ENCODE assay signal across 8 mouse cellular contexts in genomic region chr4:75561792-75562191, GRCm38 (mm10).
DNase-seq lines count a peak whose midpoint lies in the region; ATAC-seq lines count a peak whose summit lies in the region.

No protein-coding gene starts in this region.

- H3K4me3 ChIP-seq in embryonic facial prominence, embryonic 11.5 days (ENCODE audit: low read depth, low read length) = no peak overlapping the region
- H3K4me3 ChIP-seq in embryonic facial prominence, embryonic 10.5 days = no peak overlapping the region
- H3K4me3 ChIP-seq in forebrain, embryonic 16.5 days (replicated peaks; ENCODE audit: low read length) = no peak overlapping the region
- H3K4me3 ChIP-seq in neural tube, embryonic 14.5 days (ENCODE audit: low read depth, low read length) = no peak overlapping the region
- no peak overlapping the region for H3K4me3 ChIP-seq in kidney, embryonic 14.5 days (ENCODE audit: low read length)

- H3K9me3 ChIP-seq in embryonic facial prominence, embryonic 11.5 days (replicated peaks; ENCODE audit: control insufficient read depth, low read length) = no peaks in the 10 kb centered on the region
- no peaks in the 10 kb centered on the region for H3K9me3 ChIP-seq in embryonic facial prominence, embryonic 10.5 days
- H3K9me3 ChIP-seq in forebrain, embryonic 16.5 days (ENCODE audit: control insufficient read depth, low read length) = no peaks in the 10 kb centered on the region
- no peaks in the 10 kb centered on the region for H3K9me3 ChIP-seq in neural tube, embryonic 14.5 days (ENCODE audit: control insufficient read depth, low read length)
- no peaks in the 10 kb centered on the region for H3K9me3 ChIP-seq in kidney, embryonic 14.5 days (ENCODE audit: control insufficient read depth, low read length)

- no peak overlapping the region for H3K9ac ChIP-seq in embryonic facial prominence, embryonic 11.5 days (replicated peaks; ENCODE audit: low read length)
- H3K9ac ChIP-seq in forebrain, embryonic 16.5 days (replicated peaks; ENCODE audit: low read depth, low read length) = no peak overlapping the region
- H3K9ac ChIP-seq in neural tube, embryonic 14.5 days (replicated peaks; ENCODE audit: low read depth, low read length) = no peak overlapping the region
- no peak overlapping the region for H3K9ac ChIP-seq in kidney, embryonic 14.5 days (ENCODE audit: low read depth, low read length)

- WGBS in embryonic facial prominence, embryonic 11.5 days = 64% methylated on average over 1 of the region's 1 CpGs
- WGBS in embryonic facial prominence, embryonic 10.5 days = 62% methylated on average over 1 of the region's 1 CpGs
- WGBS in forebrain, embryonic 16.5 days = 6% methylated on average over 1 of the region's 1 CpGs
- WGBS in neural tube, embryonic 14.5 days = 9% methylated on average over 1 of the region's 1 CpGs
- 65% methylated on average over 1 of the region's 1 CpGs for WGBS in kidney, embryonic 14.5 days

- H3K4me1 ChIP-seq in embryonic facial prominence, embryonic 11.5 days (ENCODE audit: control insufficient read depth, insufficient read depth, low read length) = no peaks in the 10 kb centered on the region
- no peaks in the 10 kb centered on the region for H3K4me1 ChIP-seq in embryonic facial prominence, embryonic 10.5 days
- H3K4me1 ChIP-seq in forebrain, embryonic 16.5 days (replicated peaks; ENCODE audit: control insufficient read depth, insufficient read depth, low read length) = peaks cover 9% of the 10 kb centered on the region
- H3K4me1 ChIP-seq in neural tube, embryonic 14.5 days (ENCODE audit: control insufficient read depth, insufficient read depth, low read length) = no peaks in the 10 kb centered on the region
- H3K4me1 ChIP-seq in kidney, embryonic 14.5 days (ENCODE audit: control insufficient read depth, insufficient read depth, low read length) = no peaks in the 10 kb centered on the region

- DNase-seq in embryonic facial prominence, embryonic 11.5 days (ENCODE audit: low spot score) = peak; percentile 4
- no peak for DNase-seq in embryonic facial prominence, embryonic 10.5 days (ENCODE audit: low spot score)
- peak; percentile 8 to 16 for DNase-seq in layer of hippocampus, postnatal 10 days (ENCODE audit: low spot score in 2 of 2)
- DNase-seq in adrenal gland, postnatal 4 days (ENCODE audit: low spot score in 2 of 2) = no peak
- DNase-seq in gastrocnemius, adult 8-10 months (ENCODE audit: low spot score in 2 of 2) = no peak

- H3K36me3 ChIP-seq in embryonic facial prominence, embryonic 11.5 days (replicated peaks; ENCODE audit: control insufficient read depth, insufficient read depth, low read depth, low read length) = no peaks in the 10 kb centered on the region
- H3K36me3 ChIP-seq in embryonic facial prominence, embryonic 10.5 days (replicated peaks) = no peaks in the 10 kb centered on the region
- no peaks in the 10 kb centered on the region for H3K36me3 ChIP-seq in forebrain, embryonic 16.5 days (ENCODE audit: control insufficient read depth, insufficient read depth)
- H3K36me3 ChIP-seq in neural tube, embryonic 14.5 days (ENCODE audit: control insufficient read depth, insufficient read depth, low read length) = no peaks in the 10 kb centered on the region
- no peaks in the 10 kb centered on the region for H3K36me3 ChIP-seq in kidney, embryonic 14.5 days (ENCODE audit: control insufficient read depth, insufficient read depth, low read length)

- H3K27ac ChIP-seq in embryonic facial prominence, embryonic 11.5 days (replicated peaks; ENCODE audit: low read depth, low read length) = no peak overlapping the region
- no peak overlapping the region for H3K27ac ChIP-seq in embryonic facial prominence, embryonic 10.5 days (replicated peaks)
- peak overlapping the region; percentile 73 for H3K27ac ChIP-seq in forebrain, embryonic 16.5 days (ENCODE audit: low read length)
- no peak overlapping the region for H3K27ac ChIP-seq in neural tube, embryonic 14.5 days (ENCODE audit: low read depth, low read length)
- H3K27ac ChIP-seq in kidney, embryonic 14.5 days (ENCODE audit: low read depth, low read length) = no peak overlapping the region

- ATAC-seq in embryonic facial prominence, embryonic 11.5 days (replicated peaks; ENCODE audit: insufficient number of reproducible peaks, low FRiP score, low TSS enrichment, low read depth) = no peak
- peak; percentile 92 for ATAC-seq in forebrain, embryonic 16.5 days
- peak; percentile 93 for ATAC-seq in neural tube, embryonic 14.5 days (ENCODE audit: low read depth)
- ATAC-seq in kidney, embryonic 14.5 days (ENCODE audit: low FRiP score, low TSS enrichment) = no peak

- no peaks in the 10 kb centered on the region for H3K27me3 ChIP-seq in embryonic facial prominence, embryonic 11.5 days (ENCODE audit: control insufficient read depth, insufficient read depth, low read length)
- no peaks in the 10 kb centered on the region for H3K27me3 ChIP-seq in embryonic facial prominence, embryonic 10.5 days (replicated peaks; ENCODE audit: low read depth, poor library complexity, severe bottlenecking)
- no peaks in the 10 kb centered on the region for H3K27me3 ChIP-seq in forebrain, embryonic 16.5 days (replicated peaks; ENCODE audit: control insufficient read depth, insufficient read depth, low read length)
- no peaks in the 10 kb centered on the region for H3K27me3 ChIP-seq in neural tube, embryonic 14.5 days (ENCODE audit: control insufficient read depth, insufficient read depth, low read length)
- H3K27me3 ChIP-seq in kidney, embryonic 14.5 days (ENCODE audit: control insufficient read depth, insufficient read depth, low read length) = no peaks in the 10 kb centered on the region

- H3K4me2 ChIP-seq in embryonic facial prominence, embryonic 11.5 days (ENCODE audit: low read depth, low read length) = no peak overlapping the region
- H3K4me2 ChIP-seq in forebrain, embryonic 16.5 days (ENCODE audit: low read length) = no peak overlapping the region
- no peak overlapping the region for H3K4me2 ChIP-seq in neural tube, embryonic 14.5 days (ENCODE audit: low read depth, low read length)
- H3K4me2 ChIP-seq in kidney, embryonic 14.5 days (replicated peaks; ENCODE audit: low read depth, low read length) = no peak overlapping the region

Comparison
In these comparisons a context has a peak if more than half of its experiments do, and no peak if none do; other contexts are left out.
1. DNase-seq: peak in embryonic facial prominence, embryonic 11.5 days (single experiment) and layer of hippocampus, postnatal 10 days (2 of 2); none in embryonic facial prominence, embryonic 10.5 days (single experiment), adrenal gland, postnatal 4 days (0 of 2) and gastrocnemius, adult 8-10 months (0 of 2).
2. ATAC-seq: peak in forebrain, embryonic 16.5 days (single experiment) and neural tube, embryonic 14.5 days (single experiment); none in embryonic facial prominence, embryonic 11.5 days (single experiment) and kidney, embryonic 14.5 days (single experiment).